Mouse (Mus musculus): ENCODE results near the gene Smyd3. TPM values are rescaled to one million over a fixed set of nuclear protein-coding genes. Genes with fewer than 3 reads are reported as not detected.

Gene Smyd3
- polyA plus RNA-seq, 1 experiment: 3.0 TPM

DNA sequence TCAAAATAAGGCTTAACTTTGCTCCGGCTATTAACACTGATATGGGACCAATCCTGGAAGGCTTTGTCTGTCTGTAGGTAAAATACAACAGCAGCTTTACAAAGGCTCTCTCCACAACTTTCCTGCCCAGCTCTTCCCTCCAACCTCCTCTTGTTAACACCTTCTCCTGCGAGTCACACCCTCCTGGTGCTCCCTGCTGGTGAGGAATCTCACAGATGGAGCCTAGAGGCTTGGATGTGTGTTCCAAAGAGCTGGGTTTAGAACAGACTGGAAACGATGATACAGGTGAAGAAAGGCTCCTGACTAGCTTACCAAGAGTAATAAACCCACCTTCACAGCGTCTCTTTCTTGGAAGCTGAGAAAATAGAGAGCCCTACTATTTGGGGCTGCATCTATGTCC, 588.3 kb downstream of the Smyd3 start:
- Histone ChIP-seq H3K4me3 (ENCODE audit: insufficient read depth, low read depth, low read length) (no peak overlapping the region), H3K27ac (replicated peaks; ENCODE audit: low read depth, low read length) (no peak overlapping the region), H3K4me1 (ENCODE audit: control insufficient read depth, insufficient read depth, insufficient read length, low read length) (no peaks in the 10 kb centered on the region)

DNA sequence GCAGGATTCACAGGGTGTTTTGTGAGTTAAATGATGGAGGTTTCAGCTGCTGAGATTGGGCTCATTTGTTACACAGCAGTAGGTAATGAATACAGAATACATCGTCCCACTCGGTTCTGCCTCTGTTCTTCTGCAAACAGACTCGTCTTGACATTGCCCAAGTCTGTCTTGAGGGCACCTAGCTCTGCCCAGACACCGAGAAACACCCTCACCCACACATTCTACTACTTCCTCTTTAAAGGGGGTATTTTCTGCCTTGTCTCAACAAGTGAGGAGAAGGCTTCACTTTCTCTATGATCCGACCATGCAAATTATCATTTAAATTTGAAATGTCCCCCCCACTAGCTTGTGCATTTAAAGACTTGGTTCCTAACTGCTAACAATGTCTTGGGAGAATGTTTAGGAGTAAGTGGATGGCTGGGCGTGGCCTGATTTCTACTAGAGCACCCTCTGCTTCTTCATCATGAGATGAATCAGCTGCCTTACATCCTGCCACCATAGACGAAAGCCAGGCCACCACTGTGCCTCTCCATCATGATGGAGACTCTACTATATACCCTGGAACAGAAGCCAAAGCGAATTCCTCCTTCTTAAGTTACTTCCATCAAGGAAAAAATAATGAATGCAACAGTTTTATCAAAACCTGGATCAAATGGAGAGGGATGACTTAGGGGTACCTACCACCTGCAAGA, 593.2 kb downstream of the Smyd3 start:
- H3K27ac ChIP-seq (replicated peaks; ENCODE audit: low read depth, low read length): no peak overlapping the region
- no peaks in the 10 kb centered on the region for H3K4me1 ChIP-seq (ENCODE audit: control insufficient read depth, insufficient read depth, insufficient read length, low read length)
- H3K4me3 ChIP-seq (ENCODE audit: insufficient read depth, low read depth, low read length): no peak overlapping the region

DNA sequence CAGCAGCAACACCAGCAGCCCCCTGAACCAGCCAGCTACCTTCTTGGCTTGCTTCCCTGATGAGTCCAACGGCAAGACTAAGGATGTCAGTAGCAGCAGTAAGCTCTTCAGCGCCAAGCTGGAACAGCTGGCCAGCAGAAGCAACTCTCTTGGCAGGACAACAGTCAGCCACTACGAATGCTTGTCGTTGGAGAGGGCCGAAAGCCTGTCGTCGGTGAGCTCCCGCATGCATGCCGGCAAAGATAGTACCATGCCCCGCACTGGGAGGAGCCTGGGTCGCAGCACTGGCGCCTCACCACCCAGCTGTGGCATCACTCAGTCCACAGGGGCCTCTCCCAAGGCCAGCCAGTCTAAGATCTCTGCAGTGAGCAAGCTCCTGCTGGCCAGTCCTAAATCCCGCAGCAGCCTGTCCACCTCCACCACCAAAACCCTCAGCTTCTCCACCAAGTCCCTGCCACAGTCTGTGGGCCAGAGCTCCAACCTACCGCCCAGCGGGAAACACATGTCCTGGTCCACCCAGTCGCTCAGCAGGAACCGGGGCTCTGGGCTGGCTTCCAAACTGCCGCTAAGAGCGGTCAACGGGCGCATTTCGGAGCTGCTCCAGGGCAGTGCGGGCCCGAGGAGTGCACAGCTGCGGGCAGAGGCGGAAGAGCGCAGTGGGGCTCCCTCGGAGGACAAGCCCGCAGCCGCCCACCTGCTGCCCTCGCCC, 600.5 kb downstream of the Smyd3 start:
- H3K4me1 ChIP-seq (ENCODE audit: control insufficient read depth, insufficient read depth, insufficient read length, low read length): no peaks in the 10 kb centered on the region
- H3K27ac ChIP-seq (replicated peaks; ENCODE audit: low read depth, low read length): no peak overlapping the region
- H3K4me3 ChIP-seq (ENCODE audit: insufficient read depth, low read depth, low read length): no peak overlapping the region

DNA sequence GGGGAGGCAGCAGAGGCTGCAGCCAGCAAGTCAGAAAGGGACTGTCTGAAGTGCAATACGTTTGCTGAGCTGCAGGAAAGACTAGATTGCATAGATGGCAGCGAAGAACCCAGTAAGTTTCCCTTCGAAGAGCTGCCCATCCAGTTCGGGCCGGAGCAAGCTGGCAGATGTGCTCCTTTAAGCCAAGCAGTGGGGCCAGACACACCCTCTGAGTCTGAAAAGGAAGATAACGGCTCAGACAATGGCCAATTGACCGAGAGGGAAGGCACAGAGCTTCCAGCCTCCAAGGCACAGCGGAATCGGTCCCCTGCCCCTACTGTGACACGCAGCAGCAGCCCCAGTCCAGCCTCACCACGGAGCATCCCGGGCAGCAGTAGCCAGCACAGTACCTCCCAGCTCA, 602.8 kb downstream of the Smyd3 start:
- Histone ChIP-seq H3K27ac (replicated peaks; ENCODE audit: low read depth, low read length) (no peak overlapping the region), H3K4me3 (ENCODE audit: insufficient read depth, low read depth, low read length) (no peak overlapping the region), H3K4me1 (ENCODE audit: control insufficient read depth, insufficient read depth, insufficient read length, low read length) (no peaks in the 10 kb centered on the region)

DNA sequence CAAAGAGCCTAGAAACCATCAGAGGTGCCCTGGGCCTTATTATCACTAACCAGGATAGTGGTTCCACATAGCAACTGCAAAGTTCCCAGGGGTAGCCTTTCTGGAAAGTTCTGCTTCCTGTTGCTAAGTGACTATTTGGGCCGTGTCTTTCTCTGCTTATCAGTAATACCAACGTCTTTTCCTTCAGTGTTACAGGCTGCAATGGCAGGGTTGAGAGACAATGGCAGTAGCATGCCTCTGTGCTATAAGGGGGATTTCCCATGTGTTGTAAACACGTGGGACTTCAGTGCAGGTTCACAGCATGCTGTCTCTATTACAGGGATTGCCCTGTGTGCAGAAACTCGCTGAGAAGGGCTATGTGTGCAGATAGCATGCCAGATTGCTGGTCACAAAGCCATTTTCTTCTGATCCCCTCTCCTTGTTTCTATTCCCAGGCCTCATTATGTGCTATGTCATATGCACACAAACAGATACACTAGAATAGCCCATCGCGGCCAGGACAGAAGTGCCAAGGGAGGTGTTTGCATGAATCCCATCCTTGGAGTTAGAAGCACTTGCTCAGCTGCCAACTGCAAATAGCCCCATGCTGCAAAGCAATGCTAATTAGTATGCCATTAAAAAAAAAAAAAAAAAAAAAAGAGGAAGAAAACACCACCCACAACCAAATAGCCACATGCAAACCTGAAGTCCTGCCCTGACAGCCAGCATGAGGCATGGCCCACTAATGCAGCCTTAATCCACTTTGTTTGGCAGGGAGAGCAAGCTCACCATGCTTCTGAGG, 604.7 kb downstream of the Smyd3 start:
- Histone ChIP-seq H3K27ac (replicated peaks; ENCODE audit: low read depth, low read length) (no peak overlapping the region), H3K4me1 (ENCODE audit: control insufficient read depth, insufficient read depth, insufficient read length, low read length) (no peaks in the 10 kb centered on the region), H3K4me3 (ENCODE audit: insufficient read depth, low read depth, low read length) (no peak overlapping the region)

DNA sequence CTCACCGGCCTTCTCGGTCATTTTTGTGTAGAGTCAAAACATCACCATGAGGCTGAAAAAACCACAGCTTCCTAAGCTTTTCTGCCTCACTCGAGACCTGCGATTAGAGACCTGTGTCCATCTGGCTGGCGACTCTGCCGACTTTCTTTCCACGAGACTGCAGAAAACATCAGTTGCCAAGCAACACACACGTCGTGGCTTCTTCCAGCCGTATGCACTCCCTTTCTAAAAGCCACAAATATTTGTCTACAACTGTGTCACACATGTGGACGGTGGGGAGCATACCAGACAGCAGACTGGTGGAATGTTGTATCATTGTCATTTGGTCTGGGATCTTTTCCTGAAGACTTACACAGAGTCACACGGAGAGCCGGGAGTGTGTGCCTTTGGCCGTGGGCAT, 606.9 kb downstream of the Smyd3 start:
- Histone ChIP-seq H3K4me3 (ENCODE audit: insufficient read depth, low read depth, low read length) (no peak overlapping the region), H3K27ac (replicated peaks; ENCODE audit: low read depth, low read length) (no peak overlapping the region), H3K4me1 (ENCODE audit: control insufficient read depth, insufficient read depth, insufficient read length, low read length) (no peaks in the 10 kb centered on the region)

Other genes starting within 250 kb of the Smyd3 start
- 82.7 and 125 TPM in 2 replicates for gene Tfb2m, start 28.2 kb upstream of the Smyd3 start, polyA plus RNA-seq (2012; ENCODE audit: insufficient read depth, insufficient read length, missing spikeins)
- 43.3 and 57.1 TPM in 2 replicates for gene Cnst, start 28.3 kb upstream of the Smyd3 start, polyA plus RNA-seq (2012; ENCODE audit: insufficient read depth, insufficient read length, missing spikeins)
- 37.2 and 40.0 TPM in 2 replicates for gene Sccpdh, start 150.2 kb upstream of the Smyd3 start, polyA plus RNA-seq (2012; ENCODE audit: insufficient read depth, insufficient read length, missing spikeins)
- gene Kif28, start 227.2 kb upstream of the Smyd3 start, polyA plus RNA-seq (2012; ENCODE audit: insufficient read depth, insufficient read length, missing spikeins): not detected in 2 replicates

Measured in brown adipose tissue, adult 24 weeks (tissue).